Mouse (Mus musculus): ENCODE data around the gene Hist1h2ac.

The Hist1h2ac gene

GRCm38 (mm10) chr13:23659636-23660366 is 23.9 kb downstream of the Hist1h2ac start:
- no peak for DNase-seq (ENCODE audit: low spot score)

Measured in yolk sac, embryonic 10.5 days (tissue).